Comparison of ENCODE assay signal across 17 mouse cellular contexts in genomic region chr13:112910434-112910833, GRCm38 (mm10).
"Had no signal": no experiment of that assay in that cellular context is flagged by ENCODE, and none has a peak within 500 bp of the region (broad histone marks: within the 10 kb centered on the region; RNA-seq: fewer than 3 reads in every experiment).

No protein-coding gene starts in this region.

- H3K4me2 ChIP-seq: lung, embryonic 15.5 days; midbrain, embryonic 11.5 days; midbrain, embryonic 13.5 days; midbrain, embryonic 15.5 days; neural tube, embryonic 12.5 days; stomach, embryonic 15.5 days had no signal

- ATAC-seq: liver, postnatal 0 days; lung, postnatal 0 days; midbrain, embryonic 13.5 days; midbrain, embryonic 15.5 days had no signal

- H3K27ac ChIP-seq: lung, embryonic 15.5 days; macrophage; midbrain, embryonic 13.5 days; midbrain, embryonic 15.5 days; neural tube, embryonic 12.5 days; stomach, embryonic 15.5 days; stomach, postnatal 0 days had no signal

- H3K4me1 ChIP-seq: lung, embryonic 15.5 days; megakaryocyte, embryonic 14.5 days; midbrain, embryonic 13.5 days; midbrain, embryonic 15.5 days; neural tube, embryonic 12.5 days; stomach, embryonic 15.5 days had no signal

- H3K9me3 ChIP-seq: lung, embryonic 15.5 days; megakaryocyte, embryonic 14.5 days; midbrain, embryonic 13.5 days; midbrain, embryonic 15.5 days; neural tube, embryonic 12.5 days; stomach, embryonic 15.5 days had no signal

- DNase-seq: liver, postnatal 0 days; lung, adult 2 months; lung, postnatal 14 days; right cerebral cortex, postnatal 25 days; thymus, adult 18-20 months; thymus, postnatal 14 days; thymus, postnatal 36 days had no signal

- H3K27me3 ChIP-seq: lung, embryonic 15.5 days; megakaryocyte, embryonic 14.5 days; midbrain, embryonic 13.5 days; midbrain, embryonic 15.5 days; neural tube, embryonic 12.5 days; stomach, embryonic 15.5 days had no signal

- H3K4me3 ChIP-seq: lung, embryonic 15.5 days; megakaryocyte, embryonic 14.5 days; midbrain, embryonic 13.5 days; midbrain, embryonic 15.5 days; neural tube, embryonic 12.5 days; stomach, embryonic 15.5 days had no signal

- H3K9ac ChIP-seq: liver, postnatal 0 days; lung, embryonic 15.5 days; midbrain, embryonic 13.5 days; midbrain, embryonic 15.5 days; neural tube, embryonic 12.5 days; stomach, embryonic 15.5 days had no signal
